ENCODE assay signal across 9 mouse cellular contexts in genomic region chr6:71735600-71736010, GRCm38 (mm10). TPM values are rescaled to one million over a fixed set of nuclear protein-coding genes. Genes with fewer than 3 reads are reported as not detected.
A peak's percentile ranks its signal among the peaks of the same experiment; 100 is the strongest.
DNase-seq lines count a peak whose midpoint lies in the region; ATAC-seq lines count a peak whose summit lies in the region.
"Had no signal": no experiment of that assay in that cellular context is flagged by ENCODE, and none has a peak within 500 bp of the region (broad histone marks: within the 10 kb centered on the region; RNA-seq: fewer than 3 reads in every experiment).

No protein-coding gene starts in this region.

- H3K4me2 ChIP-seq in heart, embryonic 14.5 days (ENCODE audit: low read length): no peak overlapping the region

- H3K4me3 ChIP-seq in heart, embryonic 14.5 days (ENCODE audit: control insufficient read depth in 1 of 2, insufficient read depth in 1 of 2, low read depth in 1 of 2, low read length in 2 of 2): no peak overlapping the region
- no peak overlapping the region for H3K4me3 ChIP-seq in limb, embryonic 10.5 days

- H3K9ac ChIP-seq in heart, embryonic 14.5 days (ENCODE audit: low read length): no peak overlapping the region

- H3K36me3 ChIP-seq in heart, embryonic 14.5 days (ENCODE audit: control insufficient read depth, insufficient read depth, low read length): no peaks in the 10 kb centered on the region
- H3K36me3 ChIP-seq in limb, embryonic 10.5 days: no peaks in the 10 kb centered on the region

- H3K9me3 ChIP-seq in heart, embryonic 14.5 days (ENCODE audit: control insufficient read depth, low read length): no peaks in the 10 kb centered on the region
- H3K9me3 ChIP-seq in limb, embryonic 10.5 days (replicated peaks): no peaks in the 10 kb centered on the region

- intact Hi-C loops in heart, postnatal 25 days (cut with DNase I): no loop called here

- DNase-seq in heart, postnatal 25 days (ENCODE audit: low spot score): no peak
- peak; percentile 27 for DNase-seq in retina, postnatal 1 day
- DNase-seq in retina, embryonic 14.5 days (ENCODE audit: low spot score): no peak
- DNase-seq in limb, embryonic 10.5 days (ENCODE audit: low spot score): peak; percentile 37
- DNase-seq in layer of hippocampus, adult 8-10 months (ENCODE audit: low spot score in 2 of 2): no peak
- DNase-seq in frontal cortex, postnatal 25 days (ENCODE audit: low spot score in 2 of 2): no peak

- 10% methylated on average over 4 of the region's 4 CpGs for WGBS in heart, embryonic 14.5 days
- 26% methylated on average over 4 of the region's 4 CpGs for WGBS in limb, embryonic 10.5 days

- H3K4me1 ChIP-seq in heart, embryonic 14.5 days (ENCODE audit: control insufficient read depth in 2 of 2, insufficient read depth in 2 of 2, low read length in 2 of 2): peaks cover 9 to 33% of the 10 kb centered on the region in 2 experiments
- peaks cover 14% of the 10 kb centered on the region for H3K4me1 ChIP-seq in limb, embryonic 10.5 days

- H3K27ac ChIP-seq in heart, embryonic 14.5 days (replicated peaks in 1 of 2; ENCODE audit: control insufficient read depth in 1 of 2, insufficient read depth in 1 of 2, low read depth in 2 of 2, low read length in 2 of 2): peak overlapping the region; percentile 0 to 60
- no peak overlapping the region for H3K27ac ChIP-seq in limb, embryonic 10.5 days
- H3K27ac ChIP-seq: stomach, postnatal 0 days had no signal

- H3K27me3 ChIP-seq in heart, embryonic 14.5 days (ENCODE audit: control insufficient read depth, insufficient read depth, low read length): no peaks in the 10 kb centered on the region
- H3K27me3 ChIP-seq in limb, embryonic 10.5 days (ENCODE audit: low read depth, poor library complexity, severe bottlenecking): no peaks in the 10 kb centered on the region

- ATAC-seq in heart, embryonic 14.5 days (ENCODE audit: insufficient number of reproducible peaks, insufficient read depth, low FRiP score, low read depth): no peak
- no peak for ATAC-seq in erythroid progenitor cell, adult 5-6 weeks (replicated peaks; ENCODE audit: low FRiP score, poor library complexity, severe bottlenecking)

RNA-seq across cellular contexts. Expression of gene Reep1, which starts 28.2 kb away (rescaled TPM):
- polyA plus RNA-seq in heart, embryonic 14.5 days (2014; fragmentation: Nextera tagmentation; extraction: Ambion mirVana): 19.0 and 23.6 TPM in 2 replicates
- total RNA-seq in heart, postnatal 25 days (2021): 10 to 100 TPM; 15.0 to 16.6 TPM
- 7.3 and 7.8 TPM in 2 replicates for polyA plus RNA-seq in limb, embryonic 10.5 days (2016; fragmentation: Nextera tagmentation; extraction: Ambion mirVana)
- 10 to 100 TPM; 69.8 to 75.0 (median 72.7) TPM for total RNA-seq in layer of hippocampus, adult 8-10 months (2022)
- not detected in 2 replicates for total RNA-seq in erythroid progenitor cell, adult 5-6 weeks (2015; ENCODE audit: low replicate concordance)
- not detected in 2 replicates for total RNA-seq in erythroid progenitor cell, adult 5-6 weeks (2017; ENCODE audit: low replicate concordance)

Comparison
In these comparisons a context has a peak if more than half of its experiments do, and no peak if none do; other contexts are left out.
1. DNase-seq: peak in retina, postnatal 1 day (single experiment) and limb, embryonic 10.5 days (single experiment); none in heart, postnatal 25 days (single experiment), retina, embryonic 14.5 days (single experiment), layer of hippocampus, adult 8-10 months (0 of 2) and frontal cortex, postnatal 25 days (0 of 2).
2. RNA of gene Reep1, which starts 28.2 kb away (total RNA-seq): 69.8 to 75.0 TPM in layer of hippocampus, adult 8-10 months and 15.0 to 16.6 TPM in heart, postnatal 25 days; not detected in erythroid progenitor cell, adult 5-6 weeks; every median in the first group is over 10 times any median in the second.